Mouse (Mus musculus) E14TG2a.4 (cell line): Measurements from ENCODE around the gene Tdgf1.

Experiments
- H3K27me3 ChIP-seq: 2 replicates; pipeline ENCODE4 v1.6.1; 2014; ENCODE audit warnings: low read length, control low read depth; ENCODE audit not compliant: insufficient read depth
- H3K36me3 ChIP-seq: 2 replicates; pipeline ENCODE4 v1.6.1; 2014; ENCODE audit warnings: low read length, control low read depth; ENCODE audit not compliant: insufficient read depth
- H3K4me1 ChIP-seq: replicated peaks from 2 replicates; pipeline ENCODE4 v1.6.1; 2014; ENCODE audit warnings: low read depth, low read length, control low read depth
- H3K4me3 ChIP-seq: replicated peaks from 2 replicates; pipeline ENCODE4 v1.5.1; 2014; ENCODE audit warnings: mild to moderate bottlenecking, low read length
- H3K9me3 ChIP-seq: 2 replicates; pipeline ENCODE4 v1.6.1; 2014; ENCODE audit warnings: low read length, control low read depth
- CTCF ChIP-seq: conservative IDR thresholded peaks from 2 replicates; pipeline ENCODE4 v1.5.1; 2014; ENCODE audit warnings: low read length
- NANOG ChIP-seq: IDR thresholded peaks from 2 replicates; pipeline ENCODE4 v1.6.1; 2014; ENCODE audit warnings: borderline replicate concordance, low read length, mixed read lengths
- POU5F1 ChIP-seq: IDR thresholded peaks from 2 replicates; pipeline ENCODE4 v1.6.1; 2014; ENCODE audit warnings: low read length, borderline replicate concordance

Gene Tdgf1

DNA sequence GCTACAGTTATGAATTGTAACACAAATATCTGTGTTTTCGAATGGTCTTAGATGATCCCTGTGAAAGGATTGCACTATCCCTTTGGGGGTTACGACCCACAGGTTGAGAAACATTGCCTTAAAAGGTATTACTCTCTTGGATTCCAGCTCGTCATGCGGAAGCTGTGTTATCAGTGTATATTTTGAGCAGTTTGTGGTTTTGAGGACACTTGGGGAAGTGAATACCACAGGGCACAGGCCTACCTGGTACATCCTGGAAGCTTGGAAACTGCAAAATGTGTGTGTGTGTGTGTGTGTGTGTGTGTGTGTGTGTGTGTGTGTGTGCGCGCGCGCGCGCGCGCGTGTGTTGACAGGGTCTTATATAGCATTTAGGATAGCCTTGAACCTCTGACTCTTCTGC lies 5.9 kb upstream of the Tdgf1 start:
- no peaks in the 10 kb centered on the region for H3K36me3 ChIP-seq

DNA sequence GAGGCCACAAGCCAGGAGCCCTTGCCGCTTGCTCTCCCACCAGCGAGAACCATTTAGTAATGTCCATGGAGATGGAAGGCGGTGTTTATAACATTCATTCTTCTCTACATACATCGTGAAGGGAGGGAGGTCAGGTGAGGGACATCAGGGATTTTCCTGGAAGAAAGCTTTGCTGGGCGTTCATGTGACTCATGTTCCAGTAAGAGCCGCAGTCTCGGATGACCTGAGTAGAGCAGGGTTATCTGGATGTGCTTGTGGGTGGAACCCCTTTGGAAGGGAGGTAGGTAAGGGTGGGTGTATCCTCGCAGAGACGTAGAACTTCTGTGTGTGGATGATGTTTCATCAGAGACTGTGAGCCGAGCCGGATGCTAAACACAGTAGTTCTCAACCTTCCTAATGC lies 5.4 kb upstream of the Tdgf1 start, which contains the start of gene Lrrc2:
Lrrc2 (plus strand) TSS at position 149 of the 400 bp plus-strand sequence.
- Histone ChIP-seq H3K9me3 (no peaks in the 10 kb centered on the region), H3K36me3 (no peaks in the 10 kb centered on the region), H3K4me1 (peaks cover 67% of the 10 kb centered on the region), H3K4me3 (peak within 1 kb of the TSS; percentile 83), H3K27me3 (no peaks in the 10 kb centered on the region)
- TF ChIP-seq CTCF: no peak
- peak; percentile 81 for TF ChIP-seq NANOG
- no peak for TF ChIP-seq POU5F1

More for the DNA sequence above, 5.9 kb upstream of the Tdgf1 start:
- Histone ChIP-seq H3K9me3 (no peaks in the 10 kb centered on the region), H3K4me1 (peaks cover 72% of the 10 kb centered on the region), H3K27me3 (no peaks in the 10 kb centered on the region), H3K4me3 (peak overlapping the region; percentile 83)
- no peak for TF ChIP-seq NANOG
- TF ChIP-seq CTCF: no peak
- TF ChIP-seq POU5F1: no peak

DNA sequence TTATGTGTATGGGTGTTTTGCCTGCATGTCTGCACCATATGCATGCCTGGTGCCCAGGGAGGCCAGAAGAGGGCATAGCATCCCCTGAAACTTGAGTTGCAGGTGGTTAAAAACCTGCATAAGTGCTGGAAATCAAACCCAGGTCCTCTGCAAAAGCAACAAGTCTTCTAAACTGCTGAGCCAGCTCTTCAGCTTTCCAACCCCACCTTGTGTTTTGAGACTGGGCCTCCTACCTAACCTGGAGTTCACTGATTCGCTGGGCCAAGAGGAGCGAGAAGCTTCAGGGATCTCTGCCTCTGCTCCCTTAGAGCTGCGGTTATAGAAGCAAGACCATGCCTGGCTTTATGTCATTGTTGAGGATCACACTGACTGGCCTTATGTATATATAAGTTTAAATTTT lies 4.2 kb upstream of the Tdgf1 start:
- Histone ChIP-seq H3K4me1 (peaks cover 54% of the 10 kb centered on the region), H3K9me3 (no peaks in the 10 kb centered on the region), H3K4me3 (0 out of 2 replicates have a peak overlapping the region, but pooled peaks have one; percentile 35), H3K36me3 (no peaks in the 10 kb centered on the region), H3K27me3 (no peaks in the 10 kb centered on the region)
- TF ChIP-seq NANOG: no peak
- no peak for TF ChIP-seq CTCF
- no peak for TF ChIP-seq POU5F1

DNA sequence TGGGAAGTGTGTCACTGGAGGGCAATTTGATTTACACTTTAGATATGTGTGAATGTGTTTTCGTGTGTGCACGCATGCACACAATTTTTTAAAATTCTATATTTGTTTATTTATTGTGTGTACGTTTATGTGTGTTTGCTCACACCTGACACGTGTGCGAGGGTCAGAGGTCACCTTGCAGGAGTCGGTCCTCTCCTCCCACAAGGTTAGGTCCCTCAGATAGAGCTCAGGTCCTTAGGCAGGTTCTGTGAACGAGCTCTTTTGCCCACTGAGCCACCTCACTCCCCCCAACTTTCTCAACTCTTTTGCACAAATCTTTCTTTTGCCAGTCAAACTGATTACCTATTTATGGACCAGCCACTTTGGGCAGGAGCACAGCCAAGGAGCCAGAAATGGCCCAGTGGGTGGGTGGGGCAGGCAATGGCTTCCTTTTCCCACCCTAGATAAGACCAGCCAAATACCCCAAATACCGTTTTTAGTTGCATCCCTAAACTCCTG lies 2.9 kb upstream of the Tdgf1 start:
- no peaks in the 10 kb centered on the region for H3K9me3 ChIP-seq
- no peaks in the 10 kb centered on the region for H3K27me3 ChIP-seq
- H3K4me1 ChIP-seq: peaks cover 42% of the 10 kb centered on the region
- H3K4me3 ChIP-seq: peak overlapping the region; percentile 21
- TF ChIP-seq POU5F1 (no peak), NANOG (no peak), CTCF (no peak)
- H3K36me3 ChIP-seq: peaks cover 10% of the 10 kb centered on the region

DNA sequence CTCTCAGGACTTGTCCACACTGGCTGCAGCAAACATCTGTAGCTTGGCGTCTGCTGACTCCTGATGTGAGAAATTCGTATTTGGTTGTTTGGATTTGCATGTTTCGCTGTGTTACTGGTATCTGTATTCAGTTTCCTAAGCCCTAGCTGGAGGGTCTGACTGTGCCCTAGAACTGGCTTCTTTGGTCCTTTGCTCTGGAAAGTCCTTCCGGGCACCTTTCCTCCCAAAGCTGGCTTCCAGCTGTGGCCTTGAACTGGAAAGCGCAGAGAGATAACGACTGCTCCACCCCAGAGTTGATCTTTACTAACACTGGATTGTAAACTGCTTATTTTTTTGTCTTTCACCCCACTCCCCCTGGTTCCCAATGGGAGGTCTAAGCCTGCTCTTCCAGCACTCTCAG lies 1.9 kb upstream of the Tdgf1 start:
- Histone ChIP-seq H3K36me3 (peaks cover 19% of the 10 kb centered on the region), H3K27me3 (no peaks in the 10 kb centered on the region), H3K9me3 (no peaks in the 10 kb centered on the region), H3K4me3 (peak overlapping the region; percentile 63), H3K4me1 (peaks cover 39% of the 10 kb centered on the region)
- peak; percentile 86 for TF ChIP-seq NANOG
- TF ChIP-seq POU5F1: no peak; the same call in 1 of the 2 replicates

DNA sequence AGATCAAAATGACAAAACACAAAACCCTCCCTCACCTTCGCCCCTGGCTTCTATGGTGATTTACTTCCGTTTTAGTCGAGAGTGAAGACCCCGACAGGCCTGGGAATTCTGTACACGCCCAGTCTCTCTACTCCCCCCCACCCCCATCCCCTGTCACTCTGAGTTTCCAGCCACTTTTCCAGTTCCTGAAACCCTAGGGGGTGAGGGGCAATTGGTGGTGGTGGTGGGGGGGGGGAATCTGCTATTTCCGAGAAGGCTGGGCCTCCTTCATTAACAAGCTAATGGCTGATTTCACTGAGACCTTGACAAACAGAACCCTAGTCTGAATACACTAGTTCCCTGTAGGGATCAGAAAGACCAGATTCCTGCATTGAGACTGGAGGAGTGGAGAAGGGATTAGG lies 1.3 kb upstream of the Tdgf1 start:
- TF ChIP-seq NANOG (peak; percentile 82), CTCF (no peak)
- H3K27me3 ChIP-seq: no peaks in the 10 kb centered on the region
- peaks cover 36% of the 10 kb centered on the region for H3K4me1 ChIP-seq
- no peaks in the 10 kb centered on the region for H3K9me3 ChIP-seq
- H3K36me3 ChIP-seq: peaks cover 25% of the 10 kb centered on the region
- peak overlapping the region; percentile 87 for H3K4me3 ChIP-seq

DNA sequence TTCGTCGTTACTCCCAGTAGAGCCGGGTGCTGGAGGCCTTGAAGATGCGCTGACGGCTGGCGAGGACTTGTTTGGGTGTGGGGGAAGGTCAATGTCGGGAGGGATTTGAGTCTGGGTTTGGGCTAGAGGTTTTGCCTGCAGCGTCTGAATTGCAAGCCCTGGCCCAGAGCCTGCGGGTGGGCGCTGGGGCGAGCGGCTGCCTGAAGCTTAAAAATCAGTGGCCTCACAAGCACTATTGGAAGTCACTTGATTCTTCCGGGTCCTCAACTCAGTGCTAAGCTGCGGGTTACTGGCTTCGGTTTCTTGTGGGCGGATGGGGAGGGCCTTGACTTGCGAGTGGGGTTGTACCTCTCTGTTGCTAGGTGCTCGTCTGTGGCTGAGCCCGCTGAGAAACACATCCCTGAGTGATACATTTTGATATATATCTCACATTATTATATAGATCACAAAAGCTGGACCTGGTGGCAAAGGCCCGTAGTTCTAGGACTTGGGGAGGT lies 638 bp upstream of the Tdgf1 start:
- no peak for TF ChIP-seq CTCF
- TF ChIP-seq NANOG: no peak
- TF ChIP-seq POU5F1: no peak
- peak overlapping the region; percentile 87 for H3K4me3 ChIP-seq
- H3K27me3 ChIP-seq: no peaks in the 10 kb centered on the region
- H3K4me1 ChIP-seq: peaks cover 36% of the 10 kb centered on the region
- H3K9me3 ChIP-seq: no peaks in the 10 kb centered on the region
- H3K36me3 ChIP-seq: peaks cover 32% of the 10 kb centered on the region

DNA sequence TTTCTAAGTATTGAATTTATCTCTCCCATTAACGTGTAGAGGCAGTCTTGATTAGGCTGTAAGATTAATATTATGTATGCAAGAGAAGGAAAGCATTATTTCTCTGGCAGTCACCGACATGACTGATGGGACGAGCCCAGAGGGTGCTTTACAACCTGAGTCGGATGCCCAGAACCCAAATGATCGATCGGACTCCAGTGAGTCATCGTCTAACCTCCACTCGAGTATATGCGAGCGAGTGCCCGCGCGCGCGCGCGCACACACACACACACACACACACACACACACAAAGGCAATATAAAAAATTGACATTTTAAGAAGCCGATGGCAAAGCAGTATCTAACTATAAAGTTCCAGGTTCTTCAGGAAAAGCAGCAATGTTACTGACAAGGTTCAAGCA lies 615 bp downstream of the Tdgf1 start:
- H3K27me3 ChIP-seq: no peaks in the 10 kb centered on the region
- TF ChIP-seq NANOG (no peak), CTCF (no peak), POU5F1 (no peak)
- peaks cover 39% of the 10 kb centered on the region for H3K4me1 ChIP-seq
- no peaks in the 10 kb centered on the region for H3K9me3 ChIP-seq
- peak overlapping the region; percentile 87 for H3K4me3 ChIP-seq
- H3K36me3 ChIP-seq: peaks cover 44% of the 10 kb centered on the region

DNA sequence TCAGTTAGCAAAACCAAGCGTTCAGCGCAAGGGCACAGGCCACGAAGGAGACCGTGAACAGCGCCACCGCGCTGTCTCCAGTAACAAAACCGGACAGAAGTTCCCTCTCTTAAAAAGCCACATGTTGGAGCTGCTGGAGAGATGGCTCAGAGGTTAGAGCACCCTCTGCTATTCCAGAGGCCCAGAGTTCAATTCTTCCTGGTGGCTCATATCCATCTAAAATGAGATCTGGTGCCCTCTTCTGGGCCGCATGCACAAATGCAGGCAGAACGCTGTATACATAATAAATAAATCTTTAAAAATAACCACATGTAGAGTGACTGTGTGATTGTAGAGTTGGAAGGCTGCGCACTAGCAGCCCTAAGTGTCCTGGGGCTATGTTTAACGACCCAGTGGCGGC lies 1.7 kb downstream of the Tdgf1 start:
- peaks cover 35% of the 10 kb centered on the region for H3K4me1 ChIP-seq
- H3K27me3 ChIP-seq: no peaks in the 10 kb centered on the region
- TF ChIP-seq NANOG: no peak
- peak; percentile 41 for TF ChIP-seq CTCF
- no peaks in the 10 kb centered on the region for H3K9me3 ChIP-seq
- H3K4me3 ChIP-seq: peak overlapping the region; percentile 87
- peaks cover 55% of the 10 kb centered on the region for H3K36me3 ChIP-seq
